14 mouse cellular contexts compared by ENCODE assay signal in the genomic region with DNA sequence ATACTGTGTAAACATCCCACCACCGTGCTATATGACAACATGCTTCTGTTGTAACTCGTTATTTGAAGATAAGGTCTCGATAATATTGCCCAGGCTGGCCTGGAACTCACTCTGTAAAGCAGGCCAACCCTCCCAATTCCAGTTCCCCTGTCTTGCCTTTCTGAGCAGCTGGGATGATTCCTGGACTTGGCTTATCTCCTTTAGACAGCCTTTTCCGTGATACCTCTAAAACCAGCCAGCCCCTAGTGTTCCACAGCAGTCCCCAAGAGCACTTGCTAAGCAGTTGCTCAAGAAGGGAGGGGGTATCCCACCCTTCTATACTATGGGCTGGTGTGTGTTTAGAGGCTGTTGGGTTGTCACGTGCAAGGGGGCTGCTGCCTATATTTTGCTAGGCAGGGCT.
DNase-seq lines count a peak whose midpoint lies in the region; ATAC-seq and TF ChIP-seq lines count a peak whose summit lies in the region.
"Had no signal": no experiment of that assay in that cellular context is flagged by ENCODE, and none has a peak within 500 bp of the region (broad histone marks: within the 10 kb centered on the region; RNA-seq: fewer than 3 reads in every experiment).

No protein-coding gene starts in this region.

- no peak overlapping the region for H3K9ac ChIP-seq in heart, embryonic 16.5 days (ENCODE audit: low read length)
- H3K9ac ChIP-seq: embryonic facial prominence, embryonic 13.5 days; liver, embryonic 12.5 days had no signal

- WGBS in lung, adult 2 months: 39% methylated on average over 5 of the region's 5 CpGs
- 32% methylated on average over 5 of the region's 5 CpGs for WGBS in heart, embryonic 16.5 days

- DNase-seq in heart, adult 18-20 months: peak; percentile 39 to 62
- no peak for DNase-seq in heart, postnatal 36 days
- DNase-seq in lung, postnatal 36 days: peak; percentile 27
- DNase-seq in lung, adult 2 months: no peak
- no peak for DNase-seq in cerebellum, adult 11-12 months
- DNase-seq: kidney, adult 9 months; kidney, postnatal 4 days; layer of hippocampus, postnatal 36 days had no signal

- 0 out of 2 replicates have a peak overlapping the region, but pooled peaks have one; percentile 9 for H3K27ac ChIP-seq in heart, embryonic 16.5 days (ENCODE audit: low read length)
- H3K27ac ChIP-seq: embryonic facial prominence, embryonic 13.5 days; limb, embryonic 10.5 days; liver, embryonic 12.5 days had no signal

- H3K4me1 ChIP-seq in lung, adult 2 months (ENCODE audit: control insufficient read depth, insufficient read depth, low read length): 0 out of 2 replicates have a peak, but pooled peaks cover 4% of the 10 kb centered on the region
- H3K4me1 ChIP-seq in heart, embryonic 16.5 days (ENCODE audit: control insufficient read depth, insufficient read depth, low read length): peaks cover 19% of the 10 kb centered on the region
- H3K4me1 ChIP-seq: embryonic facial prominence, embryonic 13.5 days; forebrain, embryonic 10.5 days; limb, embryonic 10.5 days; liver, embryonic 12.5 days had no signal

- intact Hi-C loops in heart, postnatal 36 days (cut with DNase I): no loop called here

- no peak for TF ChIP-seq CTCF in lung, adult 2 months (IDR thresholded peaks at IDR 0.05; ENCODE audit: insufficient read depth, low read length)

- no peaks in the 10 kb centered on the region for H3K27me3 ChIP-seq in heart, embryonic 16.5 days (ENCODE audit: control insufficient read depth, insufficient read depth, low read length)
- H3K27me3 ChIP-seq: embryonic facial prominence, embryonic 13.5 days; liver, embryonic 12.5 days had no signal

- no peak overlapping the region for H3K4me3 ChIP-seq in lung, adult 2 months (replicated peaks; ENCODE audit: extremely low read depth, low read depth, low read length)
- H3K4me3 ChIP-seq in heart, embryonic 16.5 days (ENCODE audit: low read length): no peak overlapping the region
- H3K4me3 ChIP-seq: embryonic facial prominence, embryonic 13.5 days; forebrain, embryonic 10.5 days; limb, embryonic 10.5 days; liver, embryonic 12.5 days had no signal

- no peaks in the 10 kb centered on the region for H3K36me3 ChIP-seq in heart, embryonic 16.5 days (ENCODE audit: control insufficient read depth, insufficient read depth)

- ATAC-seq in heart, embryonic 16.5 days (replicated peaks; ENCODE audit: extremely low read depth, insufficient read depth, low FRiP score): no peak
- ATAC-seq in inflammation-experienced regulatory T-cells, adult 6 months: no peak
- ATAC-seq: liver, embryonic 12.5 days had no signal

- no peak overlapping the region for H3K4me2 ChIP-seq in heart, embryonic 16.5 days (ENCODE audit: low read depth, low read length)
- H3K4me2 ChIP-seq: embryonic facial prominence, embryonic 13.5 days; liver, embryonic 12.5 days had no signal

- H3K9me3 ChIP-seq in heart, embryonic 16.5 days (replicated peaks; ENCODE audit: control insufficient read depth, low read length): no peaks in the 10 kb centered on the region
- H3K9me3 ChIP-seq: embryonic facial prominence, embryonic 13.5 days; forebrain, embryonic 10.5 days; limb, embryonic 10.5 days; liver, embryonic 12.5 days had no signal

- no peak for TF ChIP-seq POLR2A in lung, adult 2 months (IDR thresholded peaks at IDR 0.05; ENCODE audit: borderline replicate concordance, extremely low read depth, low read depth, low read length)

Comparison
In these comparisons a context has a peak if more than half of its experiments do, and no peak if none do; other contexts are left out.
1. DNase-seq: peak in heart, adult 18-20 months (2 of 2) and lung, postnatal 36 days (single experiment); none in heart, postnatal 36 days (0 of 2), lung, adult 2 months (single experiment) and cerebellum, adult 11-12 months (single experiment).